Mouse (Mus musculus) kidney, embryonic 15.5 days (tissue): ENCODE results near the gene Rhbdl3. TPM values are rescaled to one million over a fixed set of nuclear protein-coding genes. Genes with fewer than 3 reads are reported as not detected.

ENCODE experiments used
- ATAC-seq: fragments of 200-750 bp; cut with Nextera tagmentation; replicated peaks from 2 replicates; pipeline ENCODE4 v1.8.0; 2017; ENCODE audit warnings: moderate TSS enrichment; ENCODE audit not compliant: low FRiP score
- H3K27ac ChIP-seq: fragments of 300-500 bp; sonication (generic); 2 replicates; pipeline ENCODE4 v1.5.1; 2015; ENCODE audit warnings: mild to moderate bottlenecking, inconsistent platforms
- H3K27me3 ChIP-seq: fragments of 300-500 bp; sonication (generic); 2 replicates; pipeline ENCODE4 v1.6.1; 2015; ENCODE audit warnings: inconsistent platforms
- H3K36me3 ChIP-seq: fragments of 300-500 bp; sonication (generic); 2 replicates; pipeline ENCODE4 v1.6.1; 2015; ENCODE audit warnings: inconsistent platforms
- H3K4me1 ChIP-seq: fragments of 300-500 bp; sonication (generic); 2 replicates; pipeline ENCODE4 v1.6.1; 2015; ENCODE audit warnings: inconsistent platforms
- H3K4me2 ChIP-seq: fragments of 300-500 bp; sonication (generic); 2 replicates; pipeline ENCODE4 v1.6.1; 2015; ENCODE audit warnings: moderate library complexity, mild to moderate bottlenecking, inconsistent platforms
- H3K4me3 ChIP-seq: fragments of 300-500 bp; sonication (generic); replicated peaks from 2 replicates; pipeline ENCODE4 v1.5.1; 2015; ENCODE audit warnings: mild to moderate bottlenecking, inconsistent platforms
- H3K9ac ChIP-seq: fragments of 300-500 bp; sonication (generic); 2 replicates; pipeline ENCODE4 v1.6.1; 2015; ENCODE audit warnings: mild to moderate bottlenecking, inconsistent platforms
- H3K9me3 ChIP-seq: fragments of 300-500 bp; sonication (generic); replicated peaks from 2 replicates; pipeline ENCODE4 v1.6.1; 2016; ENCODE audit warnings: inconsistent platforms
- WGBS: fragments of 180-500 bp; shearing (Covaris S2); methylation state at CpG from one replicate; pipeline ENCODE4 v1.1.7; 2015; ENCODE audit warnings: mixed read lengths; 5-methylcytosine and 5-hydroxymethylcytosine counted together
- polyA plus RNA-seq: library from polyadenylated mRNA; unstranded; fragments of >200 nt; fragmentation: Nextera tagmentation; extraction: Ambion mirVana; gene quantifications from 2 replicates; pipeline ENCODE4 v1.2.1, GENCODE M21; 2015

The Rhbdl3 gene
- polyA plus RNA-seq, 1 experiment from 2014 or later, result 2.9 TPM

DNA sequence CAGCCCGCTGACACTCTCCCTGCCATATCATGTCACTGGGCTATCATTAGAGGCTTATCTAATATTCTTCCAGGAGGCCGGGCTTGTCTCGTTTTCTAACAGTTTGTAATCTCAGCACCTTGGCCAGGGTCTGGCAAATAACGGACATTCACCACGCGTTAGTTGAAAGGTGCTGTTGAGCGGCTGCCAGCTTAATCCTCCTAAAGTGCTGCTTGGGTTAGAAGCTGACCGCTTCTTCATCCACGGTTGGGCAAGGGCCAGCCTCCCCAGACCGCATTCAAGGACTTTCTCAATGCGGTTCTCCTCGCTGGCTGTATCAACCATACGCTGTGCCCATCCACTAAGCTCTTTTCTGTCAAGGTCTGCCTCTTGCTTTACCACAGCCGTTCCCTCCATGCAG lies 4.9 kb upstream of the Rhbdl3 start:
- Histone ChIP-seq H3K9me3 (0 out of 2 replicates have a peak, but pooled peaks cover 3% of the 10 kb centered on the region), H3K27me3 (peaks cover 55% of the 10 kb centered on the region), H3K27ac (no peak overlapping the region), H3K36me3 (no peaks in the 10 kb centered on the region), H3K4me1 (peaks cover 36% of the 10 kb centered on the region), H3K4me2 (no peak overlapping the region), H3K4me3 (no peak overlapping the region), H3K9ac (no peak overlapping the region)
- WGBS, result 31% methylated on average over 14 of the region's 14 CpGs
- no peak for ATAC-seq

DNA sequence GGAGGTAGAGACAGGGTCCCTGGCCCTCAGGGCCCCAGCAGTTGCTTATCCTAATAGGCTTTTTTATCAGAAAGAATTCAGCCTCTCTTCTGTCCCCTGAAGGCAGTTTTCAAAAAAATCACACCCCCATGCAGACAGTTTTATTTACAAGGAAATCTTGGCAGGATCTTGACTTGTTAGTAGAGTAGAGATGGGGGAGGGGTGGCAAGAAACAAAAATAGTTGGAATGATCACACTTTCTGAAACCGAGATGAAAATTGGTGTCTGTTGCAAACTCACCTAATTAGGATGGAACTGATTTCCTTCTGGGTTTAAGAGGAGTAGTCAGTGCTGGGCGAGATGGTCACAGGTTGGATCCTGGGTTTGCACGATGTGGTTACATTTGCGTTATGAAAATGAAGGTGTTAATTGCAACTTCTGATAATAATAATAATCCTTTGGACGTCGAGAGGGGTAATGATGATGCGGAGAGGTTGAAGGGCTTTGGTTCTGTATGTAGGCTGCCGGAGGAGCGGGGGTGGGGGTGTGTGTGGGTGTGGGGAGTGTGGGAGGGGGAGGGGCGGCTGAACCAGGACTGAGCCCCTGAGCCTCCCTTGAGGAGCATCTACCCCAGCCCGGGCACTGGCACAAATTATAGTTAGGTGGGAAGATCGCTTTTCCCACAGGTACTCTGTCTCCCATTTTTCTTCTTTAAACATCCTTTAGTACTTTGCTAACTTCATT lies 1.0 kb upstream of the Rhbdl3 start:
- no peak for ATAC-seq
- Histone ChIP-seq H3K9ac (no peak overlapping the region), H3K4me2 (peak overlapping the region; percentile 100), H3K27me3 (peaks cover 80% of the 10 kb centered on the region), H3K4me3 (peak overlapping the region; percentile 10; the same call in 1 of the 2 replicates), H3K4me1 (peaks cover 57% of the 10 kb centered on the region), H3K9me3 (no peaks in the 10 kb centered on the region), H3K36me3 (no peaks in the 10 kb centered on the region), H3K27ac (no peak overlapping the region)
- WGBS, result 7% methylated on average over 12 of the region's 12 CpGs

DNA sequence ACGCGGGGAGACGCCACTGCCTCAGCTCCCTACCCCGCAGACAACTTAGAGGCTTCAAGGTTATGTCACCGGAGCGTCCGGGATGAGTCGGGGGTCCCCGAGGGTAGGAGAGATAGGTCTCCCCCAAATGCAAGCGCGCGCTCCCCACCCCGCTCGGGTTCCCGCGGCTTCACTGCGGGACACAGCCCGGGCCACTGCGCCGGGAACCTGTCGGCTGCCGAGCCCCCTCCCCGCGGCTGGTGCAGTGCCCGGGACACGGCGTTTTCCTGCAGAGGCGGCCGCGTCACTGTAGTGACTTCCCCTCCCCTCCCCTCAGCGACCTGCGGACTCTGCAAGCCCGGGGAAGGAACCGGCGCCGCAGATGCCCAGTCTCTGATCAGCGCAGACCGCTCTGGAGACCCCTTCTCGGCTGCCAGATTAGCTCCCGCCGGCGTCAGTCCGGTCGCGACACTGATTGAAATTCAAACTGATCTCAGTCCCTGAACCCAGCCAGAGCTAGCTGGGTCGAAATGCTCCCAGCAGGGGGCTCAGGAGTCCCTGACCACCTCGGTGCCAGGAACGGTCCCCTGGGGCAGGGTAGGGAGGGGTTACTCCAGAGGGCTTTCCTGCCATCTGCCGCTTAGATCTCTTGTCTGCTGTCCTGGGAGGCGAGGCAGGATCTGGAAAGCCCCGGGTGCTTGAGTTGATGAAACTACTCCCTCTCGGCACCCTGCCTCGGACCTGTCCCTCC lies 769 bp downstream of the Rhbdl3 start:
- no peak overlapping the region for H3K27ac ChIP-seq
- peak overlapping the region; percentile 47 for H3K9ac ChIP-seq
- H3K4me1 ChIP-seq, result peaks cover 43% of the 10 kb centered on the region
- no peaks in the 10 kb centered on the region for H3K36me3 ChIP-seq
- peaks cover 64% of the 10 kb centered on the region for H3K27me3 ChIP-seq
- H3K4me3 ChIP-seq, result peak overlapping the region; percentile 64
- H3K9me3 ChIP-seq, result no peaks in the 10 kb centered on the region
- under 1% methylated on average over 53 of the region's 53 CpGs for WGBS
- ATAC-seq, result peak; percentile 49
- H3K4me2 ChIP-seq, result peak overlapping the region; percentile 100

DNA sequence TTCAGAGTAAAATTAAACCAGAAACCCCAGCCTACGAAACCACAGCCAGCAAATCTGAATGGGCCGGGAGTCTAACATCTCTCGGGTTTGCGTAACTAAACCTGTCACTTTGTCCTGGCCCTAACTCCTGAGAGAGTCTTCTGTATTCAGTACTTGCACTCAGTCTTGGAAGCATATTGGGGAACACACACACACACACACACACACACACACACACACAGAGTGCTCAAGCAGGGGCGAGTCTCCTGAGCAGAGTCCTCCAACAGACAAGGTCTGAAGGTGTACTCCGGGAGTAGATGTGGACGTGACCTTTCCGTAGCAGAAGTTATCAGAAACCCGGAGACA lies 1.3 kb downstream of the Rhbdl3 start:
- ATAC-seq, result no peak
- no peak overlapping the region for H3K27ac ChIP-seq
- peak overlapping the region; percentile 64 for H3K4me3 ChIP-seq
- H3K4me1 ChIP-seq, result peaks cover 43% of the 10 kb centered on the region
- H3K9ac ChIP-seq, result peak overlapping the region; percentile 47; the same call in 1 of the 2 replicates
- no peaks in the 10 kb centered on the region for H3K36me3 ChIP-seq
- 2% methylated on average over 9 of the region's 9 CpGs for WGBS
- H3K9me3 ChIP-seq, result no peaks in the 10 kb centered on the region
- peak overlapping the region; percentile 100 for H3K4me2 ChIP-seq
- H3K27me3 ChIP-seq, result peaks cover 61% of the 10 kb centered on the region

- peaks cover 55% of the 10 kb centered on the region for H3K27me3 ChIP-seq
- WGBS, result 3% methylated on average over 11 of the region's 11 CpGs
- H3K4me1 ChIP-seq, result peaks cover 43% of the 10 kb centered on the region
- no peaks in the 10 kb centered on the region for H3K36me3 ChIP-seq
- H3K9me3 ChIP-seq, result no peaks in the 10 kb centered on the region
- ATAC-seq, result peak; percentile 71; the same call in 1 of the 2 replicates
- H3K9ac ChIP-seq, result no peak overlapping the region
- peak overlapping the region; percentile 100 for H3K4me2 ChIP-seq
- no peak overlapping the region for H3K27ac ChIP-seq
- H3K4me3 ChIP-seq, result peak overlapping the region; percentile 64
Measured at GRCm38 (mm10) chr11:80302536-80302935, 1.8 kb downstream of the Rhbdl3 start.

GRCm38 (mm10) chr11:80303746-80304145 lies 3.0 kb downstream of the Rhbdl3 start:
- H3K4me3 ChIP-seq, result no peak overlapping the region

GRCm38 (mm10) chr11:80304846-80305245 lies 4.1 kb downstream of the Rhbdl3 start:
- no peak overlapping the region for H3K4me2 ChIP-seq
- peaks cover 33% of the 10 kb centered on the region for H3K27me3 ChIP-seq
- H3K27ac ChIP-seq, result no peak overlapping the region
- WGBS, result 79% methylated on average over 10 of the region's 10 CpGs
- H3K36me3 ChIP-seq, result no peaks in the 10 kb centered on the region
- no peak overlapping the region for H3K9ac ChIP-seq
- peaks cover 33% of the 10 kb centered on the region for H3K4me1 ChIP-seq
- H3K4me3 ChIP-seq, result no peak overlapping the region
- no peaks in the 10 kb centered on the region for H3K9me3 ChIP-seq
- no peak for ATAC-seq

More at GRCm38 (mm10) chr11:80303746-80304145, 3.0 kb downstream of the Rhbdl3 start:
- H3K9me3 ChIP-seq, result no peaks in the 10 kb centered on the region
- no peaks in the 10 kb centered on the region for H3K36me3 ChIP-seq
- H3K27me3 ChIP-seq, result peaks cover 44% of the 10 kb centered on the region
- WGBS, result 87% methylated on average over 3 of the region's 3 CpGs
- no peak overlapping the region for H3K4me2 ChIP-seq
- peaks cover 43% of the 10 kb centered on the region for H3K4me1 ChIP-seq
- no peak for ATAC-seq
- H3K27ac ChIP-seq, result no peak overlapping the region
- no peak overlapping the region for H3K9ac ChIP-seq

DNA sequence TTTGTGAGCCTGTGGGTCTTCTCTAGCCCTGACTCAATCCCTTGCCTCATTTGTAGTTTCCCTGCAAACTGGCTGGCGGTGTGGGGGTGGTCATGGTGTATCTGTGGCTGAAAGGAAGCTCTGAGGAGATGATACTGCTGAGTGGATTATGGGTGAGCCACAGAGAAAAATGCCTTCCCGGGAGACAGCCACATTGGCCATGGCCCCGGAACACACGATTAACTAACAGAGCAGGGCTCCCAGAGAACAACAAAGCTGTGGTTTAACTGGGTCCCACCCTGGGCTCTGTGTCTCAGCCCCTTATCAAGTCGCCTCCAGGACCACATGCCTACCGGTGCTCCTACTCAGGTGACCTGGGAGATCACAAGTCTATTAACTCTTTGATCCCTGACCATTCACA lies 7.8 kb downstream of the Rhbdl3 start:
- ATAC-seq, result no peak
- H3K27me3 ChIP-seq, result peaks cover 5% of the 10 kb centered on the region; the same call in 1 of the 2 replicates
- no peak overlapping the region for H3K4me2 ChIP-seq
- no peaks in the 10 kb centered on the region for H3K9me3 ChIP-seq
- H3K36me3 ChIP-seq, result no peaks in the 10 kb centered on the region
- H3K4me1 ChIP-seq, result 0 out of 2 replicates have a peak, but pooled peaks cover 5% of the 10 kb centered on the region
- no peak overlapping the region for H3K9ac ChIP-seq
- 60% methylated on average over 6 of the region's 6 CpGs for WGBS
- no peak overlapping the region for H3K27ac ChIP-seq
- H3K4me3 ChIP-seq, result no peak overlapping the region

GRCm38 (mm10) chr11:80311271-80311670 lies 10.6 kb downstream of the Rhbdl3 start:
- no peak for ATAC-seq

GRCm38 (mm10) chr11:80312049-80312448 lies 11.3 kb downstream of the Rhbdl3 start:
- Histone ChIP-seq H3K27ac (no peak overlapping the region), H3K4me2 (no peak overlapping the region), H3K4me1 (0 out of 2 replicates have a peak, but pooled peaks cover 5% of the 10 kb centered on the region), H3K9me3 (no peaks in the 10 kb centered on the region), H3K27me3 (peaks cover 5% of the 10 kb centered on the region; the same call in 1 of the 2 replicates), H3K4me3 (no peak overlapping the region), H3K9ac (no peak overlapping the region), H3K36me3 (no peaks in the 10 kb centered on the region)
- no peak for ATAC-seq
- WGBS, result 30% methylated on average over 2 of the region's 2 CpGs

More at GRCm38 (mm10) chr11:80311271-80311670, 10.6 kb downstream of the Rhbdl3 start:
- no peak overlapping the region for H3K9ac ChIP-seq
- H3K9me3 ChIP-seq, result no peaks in the 10 kb centered on the region
- H3K27me3 ChIP-seq, result peaks cover 5% of the 10 kb centered on the region; the same call in 1 of the 2 replicates
- no peak overlapping the region for H3K4me3 ChIP-seq
- H3K4me1 ChIP-seq, result 0 out of 2 replicates have a peak, but pooled peaks cover 5% of the 10 kb centered on the region
- H3K36me3 ChIP-seq, result no peaks in the 10 kb centered on the region
- H3K4me2 ChIP-seq, result no peak overlapping the region
- H3K27ac ChIP-seq, result no peak overlapping the region
- 53% methylated on average over 4 of the region's 4 CpGs for WGBS

DNA sequence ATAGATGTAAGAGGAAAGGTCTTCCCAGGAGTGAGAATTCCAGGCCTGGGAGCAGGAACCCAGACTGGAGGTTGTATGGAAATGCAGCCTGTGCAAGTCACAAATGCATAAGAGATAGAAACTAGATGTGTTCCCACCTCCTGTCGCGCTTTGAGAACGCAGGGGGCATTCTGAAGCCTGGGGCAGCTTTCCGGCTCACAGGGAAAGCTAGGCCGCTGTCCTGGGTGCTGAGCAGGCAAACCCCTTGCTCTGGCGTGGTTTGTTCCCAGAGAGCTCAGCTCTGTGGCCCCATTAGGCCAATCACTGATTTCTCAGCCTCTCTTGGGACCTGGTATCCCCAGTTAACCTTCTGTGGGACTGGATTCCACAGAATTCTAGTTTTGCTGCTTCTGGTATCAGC lies 11.9 kb downstream of the Rhbdl3 start:
- H3K27ac ChIP-seq, result no peak overlapping the region

GRCm38 (mm10) chr11:80313462-80313861 lies 12.8 kb downstream of the Rhbdl3 start:
- Histone ChIP-seq H3K36me3 (no peaks in the 10 kb centered on the region), H3K4me1 (0 out of 2 replicates have a peak, but pooled peaks cover 5% of the 10 kb centered on the region), H3K4me2 (no peak overlapping the region), H3K27ac (no peak overlapping the region), H3K9ac (no peak overlapping the region), H3K27me3 (peaks cover 5% of the 10 kb centered on the region; the same call in 1 of the 2 replicates), H3K9me3 (no peaks in the 10 kb centered on the region), H3K4me3 (no peak overlapping the region)
- WGBS, result 75% methylated on average over 1 of the region's 1 CpGs
- no peak for ATAC-seq

More for the DNA sequence above, 11.9 kb downstream of the Rhbdl3 start:
- no peak overlapping the region for H3K4me3 ChIP-seq
- H3K36me3 ChIP-seq, result no peaks in the 10 kb centered on the region
- 0 out of 2 replicates have a peak, but pooled peaks cover 5% of the 10 kb centered on the region for H3K4me1 ChIP-seq
- H3K4me2 ChIP-seq, result no peak overlapping the region
- H3K27me3 ChIP-seq, result peaks cover 5% of the 10 kb centered on the region; the same call in 1 of the 2 replicates
- WGBS, result 4% methylated on average over 6 of the region's 6 CpGs
- no peak overlapping the region for H3K9ac ChIP-seq
- no peaks in the 10 kb centered on the region for H3K9me3 ChIP-seq
- ATAC-seq, result no peak
